Mouse (Mus musculus) megakaryocyte, adult 5-6 weeks (primary cell): ENCODE measurements around the gene Ubash3a. TPM values are rescaled to one million over a fixed set of nuclear protein-coding genes. Genes with fewer than 3 reads are reported as not detected.

Experiments
- ATAC-seq: 2 replicates; pipeline ENCODE4 v1.8.0; 2016; ENCODE audit warnings: mild to moderate bottlenecking, inconsistent platforms; ENCODE audit not compliant: poor library complexity, severe bottlenecking
- total RNA-seq, 2 experiments: library from RNA; stranded (forward) in 1 of 2; stranded (reverse) in 1 of 2; fragments of 153-499, 151-499 nt in 1 of 2; fragments of 221-1000, 200-1000 nt in 1 of 2; gene quantifications; 2 replicates each; pipeline versions ENCODE4 v1.2.3 to v1.2.4; 2015 to 2017

Gene Ubash3a
- total RNA-seq, 2 experiments from 2014 or later: 2.6 to 5.0 TPM

DNA sequence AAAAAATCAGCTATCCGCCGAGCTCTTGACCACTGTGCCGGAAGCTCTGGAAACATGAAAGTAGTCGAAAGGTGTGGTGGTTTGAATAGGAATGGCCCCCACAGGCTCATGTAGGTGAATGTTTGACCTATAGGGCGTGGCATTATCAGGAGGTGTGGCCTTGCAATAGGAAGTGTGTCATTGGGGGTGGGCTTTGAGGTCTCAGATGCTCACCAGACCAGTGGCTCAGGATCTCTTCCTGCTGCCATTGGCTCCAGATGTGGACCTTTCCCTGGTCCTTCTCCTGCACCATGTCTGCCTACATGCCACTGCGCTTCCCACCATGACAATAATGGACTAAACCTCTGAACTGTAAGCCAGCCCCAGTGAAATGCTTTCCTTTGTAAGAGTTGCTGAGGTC is 4.2 kb downstream of the Ubash3a start:
- no peak for ATAC-seq

DNA sequence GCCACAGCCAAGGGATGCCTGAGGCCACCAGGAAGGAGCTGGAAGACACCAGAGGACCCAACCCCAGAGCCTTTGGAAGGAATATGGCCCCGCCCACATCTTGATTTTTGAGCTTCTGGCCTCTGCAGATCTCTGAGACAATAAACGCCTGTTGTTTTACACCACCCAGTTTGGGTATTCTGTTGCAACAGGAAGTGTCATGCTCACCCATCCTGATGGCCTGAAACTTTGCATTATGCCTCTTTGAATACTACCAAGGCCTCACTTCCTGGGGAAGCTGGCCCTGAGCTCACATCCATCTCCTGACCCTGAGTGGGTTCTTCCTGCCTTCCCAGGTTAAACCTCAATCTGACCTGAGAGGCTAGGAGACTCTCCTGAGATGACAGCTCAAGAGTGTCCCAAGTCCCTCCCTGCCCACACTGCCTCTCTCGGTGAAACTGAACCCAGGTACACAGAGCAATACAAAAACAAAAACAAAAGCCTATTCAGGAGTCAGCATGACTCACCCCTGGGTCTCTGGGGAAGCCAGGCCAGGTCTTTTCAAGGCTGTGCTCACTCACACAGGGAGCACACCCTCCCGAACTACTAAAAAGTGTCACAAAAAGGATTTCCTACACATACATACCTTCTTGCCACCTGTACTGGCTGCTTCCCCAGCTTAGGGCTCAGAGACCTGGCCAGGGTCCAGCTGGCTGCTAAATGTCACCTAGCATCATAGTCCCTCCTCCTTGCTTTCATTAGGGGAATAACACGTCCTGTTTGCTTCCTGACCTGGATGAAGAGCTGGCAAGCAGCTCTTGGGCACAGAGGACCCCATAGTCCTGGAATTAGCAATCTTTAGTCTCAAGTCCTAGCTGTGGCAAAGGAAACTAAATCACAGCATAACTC is 8.6 kb downstream of the Ubash3a start:
- ATAC-seq: peak; percentile 78

- ATAC-seq: no peak
Observed at GRCm38 (mm10) chr17:31222810-31223310, 15.2 kb downstream of the Ubash3a start.

DNA sequence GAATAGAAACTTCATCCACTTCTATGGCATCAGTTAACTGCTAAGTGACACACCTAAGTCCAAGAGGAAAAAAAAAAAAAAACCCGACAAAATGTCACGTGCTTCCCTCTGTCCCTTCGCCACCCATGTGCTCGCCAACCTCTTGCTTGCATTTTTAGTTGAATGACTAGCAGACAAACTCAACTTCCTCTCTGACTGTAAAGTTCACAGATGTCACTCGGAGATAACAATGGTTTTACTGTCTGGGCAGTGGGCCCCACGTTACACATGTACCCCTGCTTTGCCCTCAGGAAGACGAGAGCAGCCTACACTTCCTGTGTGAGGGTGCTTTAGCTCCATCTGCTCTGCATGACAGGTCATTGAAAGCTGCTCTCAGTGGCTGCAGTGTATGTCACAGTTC is 16.2 kb downstream of the Ubash3a start:
- peak; percentile 56 for ATAC-seq

GRCm38 (mm10) chr17:31224591-31224990 is 16.9 kb downstream of the Ubash3a start:
- ATAC-seq: peak; percentile 37; the same call in 1 of the 2 replicates

GRCm38 (mm10) chr17:31226368-31226767 is 18.7 kb downstream of the Ubash3a start:
- ATAC-seq: no peak

GRCm38 (mm10) chr17:31226931-31227330 is 19.3 kb downstream of the Ubash3a start:
- peak; percentile 74 for ATAC-seq

GRCm38 (mm10) chr17:31231780-31232179 is 24.1 kb downstream of the Ubash3a start:
- no peak for ATAC-seq

DNA sequence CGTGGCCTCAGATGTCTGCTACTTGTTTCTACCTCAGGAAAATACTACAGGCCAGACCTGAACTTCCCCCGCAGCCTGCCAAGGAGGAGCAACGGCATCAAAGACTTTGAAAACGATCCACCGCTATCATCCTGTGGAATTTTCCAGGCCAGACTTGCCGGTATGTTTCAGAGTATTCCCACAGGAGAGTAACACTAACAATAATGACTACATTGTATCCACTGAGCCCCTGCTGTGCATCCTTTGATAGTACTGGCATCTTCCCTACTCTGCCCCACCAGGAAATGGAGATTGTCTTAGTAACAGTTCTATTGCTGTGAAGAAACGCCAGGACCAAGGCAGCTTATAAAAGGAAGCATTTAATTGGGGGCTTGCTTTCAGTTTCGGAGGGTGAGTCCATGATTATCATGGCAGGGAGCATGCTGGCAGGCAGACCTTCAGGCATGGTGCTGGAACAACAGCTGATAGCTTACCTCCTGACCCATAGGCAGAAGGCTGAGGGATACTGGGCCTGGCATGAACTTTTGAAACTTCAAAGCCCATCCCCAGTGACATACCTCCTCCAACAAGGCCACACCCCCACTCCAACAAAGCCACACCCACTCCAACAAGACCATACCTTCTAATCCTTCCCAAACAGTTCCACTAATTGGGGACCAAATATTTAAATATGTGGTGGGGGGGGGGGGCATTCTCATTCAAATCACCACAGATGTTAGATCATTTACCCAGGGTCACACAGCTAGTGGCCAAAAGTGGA is 24.8 kb downstream of the Ubash3a start:
- no peak for ATAC-seq

DNA sequence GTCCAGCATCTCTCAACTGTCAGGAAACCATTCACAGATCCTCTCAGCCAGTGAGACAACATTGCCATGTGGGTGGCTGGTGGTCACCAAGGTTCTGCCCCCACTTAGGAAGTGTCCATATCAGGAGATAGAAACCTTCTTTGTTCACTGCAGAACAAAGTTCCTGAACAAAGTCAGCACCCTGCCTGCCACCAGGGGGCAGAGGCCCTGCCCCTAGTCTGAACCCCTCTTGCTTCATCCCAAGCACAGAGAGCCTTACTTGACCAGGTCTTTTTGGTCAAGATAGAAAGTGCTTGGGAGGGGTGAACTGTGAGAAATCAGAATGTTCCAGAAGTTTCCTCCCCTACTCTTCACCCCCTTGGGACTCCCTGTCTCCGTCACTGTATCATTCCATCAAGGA is 28.2 kb downstream of the Ubash3a start:
- no peak for ATAC-seq

GRCm38 (mm10) chr17:31238234-31239020 is 30.8 kb downstream of the Ubash3a start:
- ATAC-seq: no peak

DNA sequence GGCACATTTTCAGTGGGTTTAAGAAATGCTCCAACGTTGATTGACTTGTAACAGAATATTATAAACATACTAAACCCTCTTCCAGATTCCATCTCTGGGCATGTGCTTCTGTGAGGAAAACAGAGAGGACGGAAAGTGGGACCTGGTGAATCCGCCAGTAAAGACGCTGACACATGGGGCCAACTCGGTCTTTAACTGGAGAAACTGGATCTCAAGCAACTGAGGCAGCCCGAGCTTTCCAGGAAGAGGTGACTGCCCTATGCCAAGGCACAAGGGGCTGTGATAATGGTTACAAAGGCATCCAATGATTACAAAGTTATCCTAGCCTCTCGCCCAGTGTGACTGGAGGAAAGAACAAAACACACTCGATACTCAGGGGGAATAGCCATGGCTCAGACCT is 33.5 kb downstream of the Ubash3a start:
- no peak for ATAC-seq

GRCm38 (mm10) chr17:31242764-31243163 is 35.1 kb downstream of the Ubash3a start:
- ATAC-seq: 0 out of 2 replicates have a peak, but pooled peaks have one; percentile 43

- ATAC-seq: no peak
Observed at GRCm38 (mm10) chr17:31245321-31245720, 37.6 kb downstream of the Ubash3a start.

DNA sequence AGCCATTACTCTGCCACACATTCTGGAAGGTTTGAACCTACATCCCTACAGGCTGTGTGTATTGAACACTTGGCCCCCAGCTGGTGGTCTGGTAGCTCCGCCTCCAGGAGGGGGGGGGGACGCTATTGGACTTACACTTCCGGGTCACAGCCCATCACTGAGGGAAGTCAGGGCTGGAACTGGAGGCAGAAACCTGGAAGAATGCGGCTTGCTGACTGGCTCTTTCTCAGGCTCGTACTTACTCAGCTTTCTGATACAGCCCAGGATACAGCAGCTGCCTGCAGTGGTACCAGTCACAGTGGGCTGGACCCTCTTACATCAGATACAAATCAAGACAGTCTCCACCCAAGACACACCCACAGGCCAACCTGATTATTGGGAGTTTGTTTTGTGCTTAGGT is 39.5 kb downstream of the Ubash3a start:
- ATAC-seq: no peak

- no peak for ATAC-seq
Observed at GRCm38 (mm10) chr17:31253951-31254350, 46.3 kb downstream of the Ubash3a start.

DNA sequence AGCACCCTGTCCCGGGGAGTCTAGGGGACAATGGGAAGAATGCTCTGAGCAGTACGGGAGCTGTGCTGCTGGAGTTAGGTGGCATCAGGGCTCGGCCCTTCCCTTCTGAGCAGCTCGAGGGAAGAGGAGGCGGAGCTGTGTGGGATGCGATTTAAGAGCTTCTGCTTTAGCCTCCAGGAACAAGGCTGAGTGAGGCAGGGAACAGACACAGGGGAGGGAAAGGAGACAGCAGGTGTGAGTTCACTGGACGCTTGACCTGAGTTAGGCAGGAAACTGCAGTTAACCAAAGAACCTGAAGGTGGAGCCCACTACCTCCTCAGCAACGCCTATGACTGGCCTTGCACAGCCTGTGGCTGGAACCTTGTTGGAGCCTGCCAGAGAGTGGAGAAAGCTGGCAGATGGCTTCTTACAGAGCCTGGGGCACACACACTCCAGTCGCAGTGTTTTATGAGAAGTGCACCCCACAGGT is 46.8 kb downstream of the Ubash3a start:
- ATAC-seq: peak; percentile 99

GRCm38 (mm10) chr17:31257149-31257548 is 49.5 kb downstream of the Ubash3a start:
- ATAC-seq: no peak

DNA sequence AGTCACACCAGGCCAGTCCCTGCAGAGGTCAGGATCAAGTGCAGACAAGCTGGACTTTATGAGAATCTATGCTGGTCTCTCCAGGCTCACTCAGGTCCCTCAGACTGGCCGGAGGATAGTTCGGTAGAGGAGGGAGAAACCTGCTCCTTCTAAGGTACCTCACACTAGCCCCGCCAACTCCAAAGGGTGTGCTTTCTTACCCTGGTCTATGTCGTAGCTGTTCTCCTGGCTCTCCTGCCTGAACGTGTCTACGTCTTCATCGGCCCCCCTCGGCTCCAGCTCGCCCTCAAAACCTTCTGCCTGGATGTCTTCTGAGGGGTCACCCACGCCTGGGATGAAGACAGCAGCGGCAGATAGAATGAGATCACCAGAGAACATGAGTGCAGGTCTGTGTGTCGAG is 50.2 kb downstream of the Ubash3a start:
- ATAC-seq: no peak

DNA sequence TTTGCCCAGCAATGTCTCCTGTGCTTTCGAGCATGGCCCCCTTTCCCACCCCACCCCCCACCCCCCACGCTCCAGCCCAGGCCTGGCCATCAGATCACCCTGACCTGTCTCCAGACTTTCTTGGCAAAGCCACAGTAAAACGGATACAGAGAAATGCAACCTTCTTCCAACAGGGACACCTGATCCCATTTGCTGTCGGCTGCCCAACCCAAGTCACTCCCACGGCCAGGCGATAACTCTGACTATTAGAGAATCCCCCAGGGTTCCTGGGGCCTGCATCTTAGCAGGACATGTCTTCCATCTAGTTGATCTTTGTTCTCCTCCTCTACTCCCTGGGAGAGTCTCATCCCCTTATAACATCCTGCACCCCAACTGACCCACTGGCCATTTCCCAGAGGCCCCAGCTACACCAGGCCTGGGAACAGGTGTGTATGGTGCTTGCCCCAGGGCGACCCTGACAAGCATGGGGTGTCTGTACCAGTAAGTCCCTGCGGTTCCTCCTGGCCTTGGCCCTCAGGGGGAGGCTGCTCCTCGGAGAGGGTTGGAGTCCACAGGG is 50.7 kb downstream of the Ubash3a start:
- no peak for ATAC-seq
